Mouse (Mus musculus): ENCODE measurements around the gene Ggcx. TPM values are rescaled to one million over a fixed set of nuclear protein-coding genes. Genes with fewer than 3 reads are reported as not detected.

The Ggcx gene
- polyA plus RNA-seq, 1 experiment from 2014 or later: 28.6 TPM

DNA sequence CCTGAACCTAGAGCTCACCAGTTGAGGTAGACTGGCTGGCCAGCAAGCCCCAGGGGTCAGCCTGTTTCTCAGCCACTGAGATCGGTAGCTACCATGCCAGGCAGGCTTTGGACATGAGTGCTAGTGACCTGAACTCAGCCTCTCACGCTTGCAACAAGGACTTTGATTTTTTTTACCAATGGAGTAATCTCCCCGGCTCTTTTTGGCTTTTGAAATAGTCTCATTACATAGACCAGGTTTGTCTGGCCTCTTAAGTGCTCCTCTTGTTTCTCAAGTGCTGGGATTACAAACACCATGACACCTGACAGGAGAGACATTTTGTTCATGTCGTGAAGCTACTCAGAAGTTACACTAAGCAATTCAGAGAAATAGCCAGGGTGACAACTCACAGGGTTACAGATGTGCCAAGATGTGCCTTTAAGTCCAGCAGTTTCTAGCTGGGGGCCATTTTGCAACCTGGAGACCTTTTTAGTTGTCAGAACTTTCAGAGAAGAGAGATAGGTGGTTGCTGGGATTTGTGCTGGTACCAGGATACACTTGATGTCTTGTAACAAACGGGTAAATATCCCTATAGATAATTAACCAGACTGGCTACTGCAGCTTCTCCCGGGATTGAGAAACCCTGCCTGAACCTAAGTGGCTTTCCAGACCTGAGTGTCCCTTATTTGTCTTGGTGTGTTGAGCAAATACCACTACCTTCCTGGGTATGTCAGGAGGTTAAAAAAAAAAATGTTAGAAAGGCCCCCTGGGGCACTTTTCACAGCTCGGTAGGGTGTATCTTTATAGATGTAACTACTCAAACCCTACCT, 2.1 kb downstream of the Ggcx start:
- 51% methylated on average over 7 of the region's 7 CpGs for WGBS
- DNase-seq (ENCODE audit: low spot score): peak; percentile 68
- peaks cover 7% of the 10 kb centered on the region; the same call in 1 of the 2 replicates for H3K36me3 ChIP-seq (ENCODE audit: insufficient read depth, low read length)
- peak; percentile 37 for ATAC-seq
- TF ChIP-seq EP300 (IDR thresholded peaks at IDR 0.05) (peak; percentile 63; the same call in 1 of the 2 replicates), CTCF (IDR thresholded peaks at IDR 0.05) (no peak)
- H3K9ac ChIP-seq (replicated peaks; ENCODE audit: low read depth): no peak overlapping the region
- no peak overlapping the region for H3K4me3 ChIP-seq (ENCODE audit: low read depth, low read length)
- 0 out of 2 replicates have a peak overlapping the region, but pooled peaks have one; percentile 82 for H3K4me2 ChIP-seq (replicated peaks; ENCODE audit: low read depth, low read length)
- H3K27me3 ChIP-seq (replicated peaks; ENCODE audit: insufficient read depth, low read length): no peaks in the 10 kb centered on the region
- H3K27ac ChIP-seq (ENCODE audit: low read length): 0 out of 2 replicates have a peak overlapping the region, but pooled peaks have one; percentile 2
- peaks cover 3% of the 10 kb centered on the region; the same call in 1 of the 2 replicates for H3K4me1 ChIP-seq (ENCODE audit: insufficient read depth, low read depth, low read length)
- H3K9me3 ChIP-seq (ENCODE audit: low read length): no peaks in the 10 kb centered on the region

DNA sequence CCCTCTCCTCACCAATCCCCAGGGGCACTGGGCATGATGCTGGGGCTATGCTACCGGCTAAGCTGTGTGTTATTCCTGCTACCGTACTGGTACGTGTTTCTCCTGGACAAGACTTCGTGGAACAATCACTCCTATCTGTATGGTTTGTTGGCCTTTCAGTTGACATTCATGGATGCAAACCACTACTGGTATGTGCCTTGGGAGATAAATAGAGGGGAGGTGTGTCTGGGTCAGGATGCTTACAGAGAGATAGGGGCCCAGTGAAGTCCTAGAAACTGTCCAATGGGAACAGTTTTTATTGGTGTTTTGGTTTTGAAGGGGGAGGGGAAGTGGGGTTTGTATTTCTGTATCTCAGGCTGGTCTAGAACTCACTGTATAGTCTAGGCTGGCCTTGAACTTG, 4.2 kb downstream of the Ggcx start:
- H3K4me3 ChIP-seq (ENCODE audit: low read depth, low read length): no peak overlapping the region
- TF ChIP-seq CTCF (IDR thresholded peaks at IDR 0.05) (no peak), EP300 (IDR thresholded peaks at IDR 0.05) (no peak)
- H3K9ac ChIP-seq (replicated peaks; ENCODE audit: low read depth): no peak overlapping the region
- peaks cover 10% of the 10 kb centered on the region for H3K36me3 ChIP-seq (ENCODE audit: insufficient read depth, low read length)
- H3K27ac ChIP-seq (ENCODE audit: low read length): no peak overlapping the region
- DNase-seq (ENCODE audit: low spot score): no peak
- no peaks in the 10 kb centered on the region for H3K9me3 ChIP-seq (ENCODE audit: low read length)
- no peak overlapping the region for H3K4me2 ChIP-seq (replicated peaks; ENCODE audit: low read depth, low read length)
- ATAC-seq: no peak
- H3K27me3 ChIP-seq (replicated peaks; ENCODE audit: insufficient read depth, low read length): no peaks in the 10 kb centered on the region
- 90% methylated on average over 4 of the region's 4 CpGs for WGBS
- peaks cover 3% of the 10 kb centered on the region; the same call in 1 of the 2 replicates for H3K4me1 ChIP-seq (ENCODE audit: insufficient read depth, low read depth, low read length)

DNA sequence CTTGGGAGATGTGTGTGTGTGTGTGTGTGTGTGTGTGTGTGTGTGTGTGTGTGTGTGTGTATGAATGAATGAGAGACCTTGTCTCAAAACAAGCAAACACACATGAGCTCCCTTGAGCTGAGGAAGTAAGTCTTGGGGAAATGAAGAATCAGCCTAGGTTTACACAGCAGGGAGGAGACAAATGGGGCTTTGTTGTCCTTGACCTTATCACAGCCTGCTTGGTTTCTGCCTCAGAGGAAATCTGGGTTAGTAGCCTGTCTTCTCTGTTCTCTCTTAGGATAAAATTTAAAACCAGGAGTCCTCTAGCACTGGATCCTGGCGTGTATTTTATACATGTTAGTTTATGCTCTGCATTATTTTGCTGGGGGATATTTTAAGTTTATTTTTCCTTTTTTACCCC, 5.7 kb downstream of the Ggcx start:
- H3K36me3 ChIP-seq (ENCODE audit: insufficient read depth, low read length): peaks cover 22% of the 10 kb centered on the region
- ATAC-seq: no peak
- H3K4me2 ChIP-seq (replicated peaks; ENCODE audit: low read depth, low read length): no peak overlapping the region
- H3K27ac ChIP-seq (ENCODE audit: low read length): no peak overlapping the region
- WGBS: 87% methylated on average over 1 of the region's 1 CpGs
- TF ChIP-seq CTCF (IDR thresholded peaks at IDR 0.05) (no peak), EP300 (IDR thresholded peaks at IDR 0.05) (no peak)
- H3K4me3 ChIP-seq (ENCODE audit: low read depth, low read length): no peak overlapping the region
- no peaks in the 10 kb centered on the region for H3K27me3 ChIP-seq (replicated peaks; ENCODE audit: insufficient read depth, low read length)
- H3K4me1 ChIP-seq (ENCODE audit: insufficient read depth, low read depth, low read length): peaks cover 3% of the 10 kb centered on the region; the same call in 1 of the 2 replicates
- H3K9me3 ChIP-seq (ENCODE audit: low read length): no peaks in the 10 kb centered on the region
- no peak overlapping the region for H3K9ac ChIP-seq (replicated peaks; ENCODE audit: low read depth)
- no peak for DNase-seq (ENCODE audit: low spot score)

DNA sequence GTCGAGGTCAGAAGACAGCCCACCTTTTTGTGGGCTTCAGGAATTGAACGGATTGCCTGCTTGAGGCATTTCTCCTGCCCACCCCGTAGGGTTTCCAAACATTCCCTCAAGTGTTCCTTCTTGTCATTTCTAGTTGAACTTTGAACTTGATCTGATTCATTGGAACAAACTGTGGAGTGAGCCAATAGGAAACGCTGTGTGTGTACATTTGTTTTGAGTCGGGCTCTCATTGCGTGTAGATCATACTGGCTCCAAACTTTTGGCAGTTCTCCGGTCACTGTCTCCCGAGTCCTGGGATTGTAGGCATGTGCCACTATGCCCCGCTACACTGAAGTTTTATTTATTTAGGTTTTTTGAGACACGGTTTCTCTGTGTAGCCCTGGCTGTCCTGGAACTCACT, 6.8 kb downstream of the Ggcx start:
- WGBS: 83% methylated on average over 10 of the region's 10 CpGs
- Histone ChIP-seq H3K36me3 (ENCODE audit: insufficient read depth, low read length) (peaks cover 25% of the 10 kb centered on the region), H3K4me1 (ENCODE audit: insufficient read depth, low read depth, low read length) (no peaks in the 10 kb centered on the region), H3K27me3 (replicated peaks; ENCODE audit: insufficient read depth, low read length) (no peaks in the 10 kb centered on the region), H3K9ac (replicated peaks; ENCODE audit: low read depth) (no peak overlapping the region), H3K27ac (ENCODE audit: low read length) (no peak overlapping the region), H3K4me3 (ENCODE audit: low read depth, low read length) (no peak overlapping the region), H3K4me2 (replicated peaks; ENCODE audit: low read depth, low read length) (no peak overlapping the region), H3K9me3 (ENCODE audit: low read length) (no peaks in the 10 kb centered on the region)
- TF ChIP-seq CTCF (IDR thresholded peaks at IDR 0.05): no peak
- no peak for TF ChIP-seq EP300 (IDR thresholded peaks at IDR 0.05)
- ATAC-seq (no peak), DNase-seq (ENCODE audit: low spot score) (no peak)

DNA sequence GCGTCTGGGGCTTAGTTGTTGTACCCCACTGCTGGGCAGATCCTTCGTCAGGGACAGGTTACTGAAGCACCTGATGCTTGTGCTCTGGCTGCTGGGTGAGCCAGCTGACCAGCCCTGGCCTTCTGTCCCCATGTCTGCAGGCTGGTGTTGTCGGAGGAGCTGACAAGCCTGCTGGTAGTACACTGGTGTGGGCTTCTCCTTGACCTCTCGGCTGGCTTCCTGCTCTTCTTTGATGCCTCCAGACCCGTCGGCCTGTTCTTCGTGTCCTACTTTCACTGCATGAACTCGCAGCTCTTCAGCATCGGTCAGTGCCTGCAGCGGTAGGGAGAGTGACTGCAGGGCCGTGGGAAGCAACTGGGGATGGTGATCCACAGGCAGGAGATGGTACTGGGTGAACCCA, 11.5 kb downstream of the Ggcx start:
- 89% methylated on average over 11 of the region's 11 CpGs for WGBS
- no peak overlapping the region for H3K9ac ChIP-seq (replicated peaks; ENCODE audit: low read depth)
- no peaks in the 10 kb centered on the region for H3K4me1 ChIP-seq (ENCODE audit: insufficient read depth, low read depth, low read length)
- no peaks in the 10 kb centered on the region for H3K27me3 ChIP-seq (replicated peaks; ENCODE audit: insufficient read depth, low read length)
- no peak for ATAC-seq
- H3K4me3 ChIP-seq (ENCODE audit: low read depth, low read length): no peak overlapping the region
- no peaks in the 10 kb centered on the region for H3K9me3 ChIP-seq (ENCODE audit: low read length)
- H3K36me3 ChIP-seq (ENCODE audit: insufficient read depth, low read length): peaks cover 25% of the 10 kb centered on the region
- no peak overlapping the region for H3K4me2 ChIP-seq (replicated peaks; ENCODE audit: low read depth, low read length)
- no peak overlapping the region for H3K27ac ChIP-seq (ENCODE audit: low read length)
- TF ChIP-seq EP300 (IDR thresholded peaks at IDR 0.05) (no peak), CTCF (IDR thresholded peaks at IDR 0.05) (no peak)
- no peak for DNase-seq (ENCODE audit: low spot score)

DNA sequence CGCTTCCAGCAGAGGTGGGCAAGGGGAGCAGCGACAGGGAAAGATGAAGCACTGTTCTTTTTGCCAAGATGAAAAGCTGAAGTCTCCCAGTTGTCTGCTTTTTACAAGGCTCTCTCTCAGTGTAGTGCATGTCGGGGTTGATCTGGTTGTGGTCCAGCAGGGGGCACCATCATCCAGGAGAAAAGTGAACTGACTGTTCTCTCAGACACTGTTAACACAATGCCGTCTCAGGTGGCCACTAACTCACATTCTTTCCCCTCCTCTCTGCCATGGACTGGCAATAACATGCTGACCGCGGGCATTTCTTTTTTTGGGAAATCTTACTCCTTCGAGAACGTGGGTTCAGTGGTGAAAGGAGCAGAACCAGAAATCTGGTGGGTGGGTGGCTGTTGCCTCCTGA, 13.9 kb downstream of the Ggcx start:
- Histone ChIP-seq H3K9ac (replicated peaks; ENCODE audit: low read depth) (no peak overlapping the region), H3K27ac (ENCODE audit: low read length) (no peak overlapping the region), H3K4me3 (ENCODE audit: low read depth, low read length) (no peak overlapping the region), H3K4me2 (replicated peaks; ENCODE audit: low read depth, low read length) (no peak overlapping the region), H3K9me3 (ENCODE audit: low read length) (no peaks in the 10 kb centered on the region), H3K4me1 (ENCODE audit: insufficient read depth, low read depth, low read length) (no peaks in the 10 kb centered on the region), H3K36me3 (ENCODE audit: insufficient read depth, low read length) (peaks cover 25% of the 10 kb centered on the region), H3K27me3 (replicated peaks; ENCODE audit: insufficient read depth, low read length) (no peaks in the 10 kb centered on the region)
- 29% methylated on average over 8 of the region's 8 CpGs for WGBS
- peak; percentile 92 for TF ChIP-seq CTCF (IDR thresholded peaks at IDR 0.05)
- no peak for TF ChIP-seq EP300 (IDR thresholded peaks at IDR 0.05)
- ATAC-seq (peak; percentile 85), DNase-seq (ENCODE audit: low spot score) (peak; percentile 83)
